Mouse (Mus musculus) CD4-positive, CD25-positive, alpha-beta regulatory T cell, adult 2 months (primary cell): Measurements from ENCODE around the gene Plxnb1.

Experiments used
- DNase-seq: peaks from one replicate; pipeline ENCODE4 v3.0.0-alpha.2; 2012; ENCODE audit warnings: low read depth, low spot score

The Plxnb1 gene

GRCm38 (mm10) chr9:109060898-109061295 is 34.3 kb upstream of the Plxnb1 start:
- DNase-seq: no peak

- DNase-seq: peak; percentile 31
Measured at GRCm38 (mm10) chr9:109068095-109068735, 27.0 kb upstream of the Plxnb1 start.

GRCm38 (mm10) chr9:109073661-109074573 is 21.3 kb upstream of the Plxnb1 start, which contains the start of gene Atrip:
Gene Atrip (minus strand): TSS chr9:109074124.
- DNase-seq: peak; percentile 93

GRCm38 (mm10) chr9:109080516-109080915 is 14.7 kb upstream of the Plxnb1 start:
- no peak for DNase-seq

- DNase-seq: no peak
Measured at GRCm38 (mm10) chr9:109081749-109082123, 13.5 kb upstream of the Plxnb1 start.

GRCm38 (mm10) chr9:109082124-109082800 is 12.9 kb upstream of the Plxnb1 start, which contains the start of the genes Ccdc51 and Tma7:
Gene Ccdc51 (plus strand): TSS chr9:109082493.
Gene Tma7 (minus strand): TSS chr9:109082587.
- peak; percentile 90 for DNase-seq

- DNase-seq: peak; percentile 61
Measured at GRCm38 (mm10) chr9:109084922-109085321, 10.3 kb upstream of the Plxnb1 start.

- DNase-seq: no peak
Measured at GRCm38 (mm10) chr9:109087987-109088386, 7.2 kb upstream of the Plxnb1 start.

GRCm38 (mm10) chr9:109090446-109090845 is 4.7 kb upstream of the Plxnb1 start:
- no peak for DNase-seq

GRCm38 (mm10) chr9:109091802-109092201 is 3.4 kb upstream of the Plxnb1 start:
- no peak for DNase-seq

GRCm38 (mm10) chr9:109092799-109093198 is 2.4 kb upstream of the Plxnb1 start:
- no peak for DNase-seq

GRCm38 (mm10) chr9:109093786-109094552 is 1.2 kb upstream of the Plxnb1 start:
- no peak for DNase-seq

GRCm38 (mm10) chr9:109094553-109095136 is 544 bp upstream of the Plxnb1 start:
- DNase-seq: peak; percentile 25

- no peak for DNase-seq
Measured at GRCm38 (mm10) chr9:109096251-109096661, 1.1 kb downstream of the Plxnb1 start.

- no peak for DNase-seq
Measured at GRCm38 (mm10) chr9:109096856-109097255, 1.7 kb downstream of the Plxnb1 start.

GRCm38 (mm10) chr9:109097291-109097690 is 2.1 kb downstream of the Plxnb1 start:
- DNase-seq: no peak

GRCm38 (mm10) chr9:109097831-109098230 is 2.6 kb downstream of the Plxnb1 start:
- no peak for DNase-seq

GRCm38 (mm10) chr9:109098366-109098765 is 3.2 kb downstream of the Plxnb1 start:
- no peak for DNase-seq

- no peak for DNase-seq
Measured at GRCm38 (mm10) chr9:109098969-109099368, 3.8 kb downstream of the Plxnb1 start.

- DNase-seq: no peak
Measured at GRCm38 (mm10) chr9:109100307-109100928, 5.2 kb downstream of the Plxnb1 start.
